ENCODE assay signal across 16 mouse cellular contexts in genomic region chr9:78506722-78507077, GRCm38 (mm10). TPM values are rescaled to one million over a fixed set of nuclear protein-coding genes. Genes with fewer than 3 reads are reported as not detected.
A peak's percentile ranks its signal among the peaks of the same experiment; 100 is the strongest.
DNase-seq lines count a peak whose midpoint lies in the region; ATAC-seq and TF ChIP-seq lines count a peak whose summit lies in the region.
"Had no signal": no experiment of that assay in that cellular context is flagged by ENCODE, and none has a peak within 500 bp of the region (broad histone marks: within the 10 kb centered on the region; RNA-seq: fewer than 3 reads in every experiment).

No protein-coding gene starts in this region.

- no peak for TF ChIP-seq CTCF in G1E (IDR thresholded peaks at IDR 0.05; ENCODE audit: low read depth, low read length)

- H3K4me3 ChIP-seq in heart, embryonic 12.5 days, result no peak overlapping the region
- H3K4me3 ChIP-seq in kidney, embryonic 16.5 days (ENCODE audit: low read length), result no peak overlapping the region
- peak overlapping the region; percentile 57; the same call in 1 of the 2 replicates for H3K4me3 ChIP-seq in G1E (ENCODE audit: low read depth, low read length)
- H3K4me3 ChIP-seq in liver, embryonic 15.5 days (replicated peaks), result peak overlapping the region; percentile 24
- H3K4me3 ChIP-seq: embryonic facial prominence, embryonic 10.5 days; limb, embryonic 15.5 days had no signal

- ATAC-seq in heart, embryonic 12.5 days (ENCODE audit: insufficient number of reproducible peaks, low FRiP score), result no peak
- peak; percentile 46 for ATAC-seq in kidney, embryonic 16.5 days (ENCODE audit: low FRiP score, low TSS enrichment)
- ATAC-seq in G1E (ENCODE audit: extremely low read depth, insufficient number of reproducible peaks, low FRiP score, poor library complexity, severe bottlenecking), result no peak
- no peak for ATAC-seq in liver, embryonic 15.5 days (ENCODE audit: insufficient read depth)

- no peak for DNase-seq in heart, postnatal 25 days (ENCODE audit: low spot score)
- DNase-seq in kidney, postnatal 14 days, result no peak
- DNase-seq in G1E (ENCODE audit: low spot score), result no peak
- no peak for DNase-seq in cerebellum, postnatal 14 days
- no peak for DNase-seq in layer of hippocampus, adult 8-10 months (ENCODE audit: low spot score in 2 of 2)
- DNase-seq: adrenal gland, postnatal 36 days; cerebellum, postnatal 10 days; lung, postnatal 4 days; spleen, adult 18-20 months; thymus, postnatal 25 days had no signal

- H3K9me3 ChIP-seq in heart, embryonic 12.5 days (replicated peaks), result peaks cover 2% of the 10 kb centered on the region; the same call in 1 of the 2 replicates
- H3K9me3 ChIP-seq in kidney, embryonic 16.5 days (ENCODE audit: low read length), result no peaks in the 10 kb centered on the region
- peaks cover 2% of the 10 kb centered on the region for H3K9me3 ChIP-seq in G1E (replicated peaks)
- no peaks in the 10 kb centered on the region for H3K9me3 ChIP-seq in liver, embryonic 15.5 days (replicated peaks)
- H3K9me3 ChIP-seq: limb, embryonic 15.5 days had no signal

- intact Hi-C loops in heart, postnatal 25 days (cut with DNase I), result no loop called here

- no peak overlapping the region for H3K9ac ChIP-seq in heart, embryonic 12.5 days
- no peak overlapping the region for H3K9ac ChIP-seq in kidney, embryonic 16.5 days (replicated peaks; ENCODE audit: low read length)
- H3K9ac ChIP-seq in liver, embryonic 15.5 days, result no peak overlapping the region
- H3K9ac ChIP-seq: limb, embryonic 15.5 days had no signal

- H3K27me3 ChIP-seq in heart, embryonic 12.5 days (replicated peaks), result no peaks in the 10 kb centered on the region
- no peaks in the 10 kb centered on the region for H3K27me3 ChIP-seq in kidney, embryonic 16.5 days (ENCODE audit: insufficient read depth, low read length)
- H3K27me3 ChIP-seq in G1E (ENCODE audit: insufficient read depth, low read length), result peaks cover 22% of the 10 kb centered on the region
- peaks cover 7% of the 10 kb centered on the region for H3K27me3 ChIP-seq in liver, embryonic 15.5 days
- H3K27me3 ChIP-seq: limb, embryonic 15.5 days had no signal

- H3K4me1 ChIP-seq in heart, embryonic 12.5 days (replicated peaks), result peaks cover 31% of the 10 kb centered on the region
- H3K4me1 ChIP-seq in kidney, embryonic 16.5 days (ENCODE audit: insufficient read depth, low read length), result peaks cover 13% of the 10 kb centered on the region
- peaks cover 41% of the 10 kb centered on the region for H3K4me1 ChIP-seq in G1E (ENCODE audit: insufficient read depth, low read depth, low read length)
- H3K4me1 ChIP-seq in liver, embryonic 15.5 days (replicated peaks), result peaks cover 32% of the 10 kb centered on the region

- H3K27ac ChIP-seq in heart, embryonic 12.5 days (ENCODE audit: poor library complexity, severe bottlenecking), result peak overlapping the region; percentile 75
- peak overlapping the region; percentile 63 for H3K27ac ChIP-seq in kidney, embryonic 16.5 days (ENCODE audit: low read length)
- peak overlapping the region; percentile 82 for H3K27ac ChIP-seq in liver, embryonic 15.5 days (replicated peaks)
- H3K27ac ChIP-seq: embryonic facial prominence, embryonic 10.5 days; limb, embryonic 15.5 days had no signal

- 32% methylated on average over 7 of the region's 7 CpGs for WGBS in heart, embryonic 12.5 days
- 80% methylated on average over 6 of the region's 7 CpGs for WGBS in kidney, embryonic 16.5 days
- 56% methylated on average over 7 of the region's 7 CpGs for WGBS in liver, embryonic 15.5 days (ENCODE audit: insufficient replicate concordance)

- H3K36me3 ChIP-seq in heart, embryonic 12.5 days, result no peaks in the 10 kb centered on the region
- no peaks in the 10 kb centered on the region for H3K36me3 ChIP-seq in kidney, embryonic 16.5 days (ENCODE audit: insufficient read depth, low read length)
- H3K36me3 ChIP-seq in G1E (replicated peaks), result no peaks in the 10 kb centered on the region
- no peaks in the 10 kb centered on the region for H3K36me3 ChIP-seq in liver, embryonic 15.5 days (replicated peaks)
- H3K36me3 ChIP-seq: embryonic facial prominence, embryonic 10.5 days; limb, embryonic 15.5 days had no signal

- peak overlapping the region; percentile 51 for H3K4me2 ChIP-seq in heart, embryonic 12.5 days
- H3K4me2 ChIP-seq in kidney, embryonic 16.5 days (replicated peaks; ENCODE audit: low read depth, low read length), result no peak overlapping the region
- peak overlapping the region; percentile 47 for H3K4me2 ChIP-seq in liver, embryonic 15.5 days
- H3K4me2 ChIP-seq: limb, embryonic 15.5 days had no signal

RNA-seq across cellular contexts. Expression of gene Eef1a1, which starts 17.7 kb away (rescaled TPM):
- polyA plus RNA-seq in heart, embryonic 12.5 days (2016; fragmentation: Nextera tagmentation; extraction: Ambion mirVana), result 2,772 and 2,882 TPM in 2 replicates
- 1,000 to 10,000 TPM; 1,031 to 1,197 TPM for total RNA-seq in heart, postnatal 25 days (2021)
- polyA plus RNA-seq in kidney, embryonic 16.5 days (2015; fragmentation: Nextera tagmentation; extraction: Ambion mirVana), result 5,008 and 5,126 TPM in 2 replicates
- total RNA-seq in G1E (2014; fragmentation: Nextera tagmentation) (20,210 and 21,324 TPM in 2 replicates), G1E (2017) (8,565 and 9,264 TPM in 2 replicates)
- polyA plus RNA-seq in G1E (2012), result 1,062 and 1,118 TPM in 2 replicates
- 2,003 and 2,036 TPM in 2 replicates for polyA plus RNA-seq in liver, embryonic 15.5 days (2015; fragmentation: Nextera tagmentation; extraction: Ambion mirVana)
- total RNA-seq in layer of hippocampus, adult 8-10 months (2022), result 1,000 to 10,000 TPM; 2,504 to 3,682 (median 3,062) TPM

RNA-seq across cellular contexts. Expression of gene Gm17324, which starts 58.1 kb away (rescaled TPM):
- polyA plus RNA-seq in heart, embryonic 12.5 days (2016; fragmentation: Nextera tagmentation; extraction: Ambion mirVana), result 0.65 and 0.99 TPM in 2 replicates
- not detected for total RNA-seq in heart, postnatal 25 days (2021)
- polyA plus RNA-seq in kidney, embryonic 16.5 days (2015; fragmentation: Nextera tagmentation; extraction: Ambion mirVana), result 0.65 and 0.66 TPM in 2 replicates
- total RNA-seq in G1E (2014; fragmentation: Nextera tagmentation) (not detected in 2 replicates), G1E (2017) (0.35 TPM in 1 of 2 replicates, not detected in the other)
- polyA plus RNA-seq in G1E (2012), result 0.08 TPM in 1 of 2 replicates, not detected in the other
- 0.45 and 0.68 TPM in 2 replicates for polyA plus RNA-seq in liver, embryonic 15.5 days (2015; fragmentation: Nextera tagmentation; extraction: Ambion mirVana)
- total RNA-seq in layer of hippocampus, adult 8-10 months (2022), result 1 to 10 TPM in 1 of 4 experiments, under 1 TPM in 3; 0.60 to 1.3 (median 0.79) TPM
- total RNA-seq: neutrophil, adult 5-6 weeks had no signal

RNA-seq across cellular contexts. Expression of gene Mto1, which starts 58.7 kb away (rescaled TPM):
- 26.8 and 28.8 TPM in 2 replicates for polyA plus RNA-seq in heart, embryonic 12.5 days (2016; fragmentation: Nextera tagmentation; extraction: Ambion mirVana)
- 10 to 100 TPM; 24.5 to 25.5 TPM for total RNA-seq in heart, postnatal 25 days (2021)
- polyA plus RNA-seq in kidney, embryonic 16.5 days (2015; fragmentation: Nextera tagmentation; extraction: Ambion mirVana), result 27.9 and 30.1 TPM in 2 replicates
- total RNA-seq in G1E (2014; fragmentation: Nextera tagmentation) (39.3 and 41.4 TPM in 2 replicates), G1E (2017) (35.1 and 35.5 TPM in 2 replicates)
- polyA plus RNA-seq in G1E (2012), result 13.7 and 18.3 TPM in 2 replicates
- 19.6 and 19.8 TPM in 2 replicates for polyA plus RNA-seq in liver, embryonic 15.5 days (2015; fragmentation: Nextera tagmentation; extraction: Ambion mirVana)
- total RNA-seq in layer of hippocampus, adult 8-10 months (2022), result 10 to 100 TPM; 20.4 to 27.7 (median 26.1) TPM

Comparison
In these comparisons a context has a peak if more than half of its experiments do, and no peak if none do; other contexts are left out.
1. H3K4me3 ChIP-seq: peak in G1E (single experiment) and liver, embryonic 15.5 days (single experiment); none in heart, embryonic 12.5 days (single experiment) and kidney, embryonic 16.5 days (single experiment).
2. Peak in every context shown above with its lines, with median percentiles within 50 percentile points of each other: H3K27ac ChIP-seq.